Mouse (Mus musculus) mesoderm, embryonic 11.5 days (tissue): ENCODE results near the gene Adora2b.
"Not testable (repeated sequence)": the region's sequence is repeated elsewhere in the genome, so short reads cannot be mapped to it uniquely, and the experiment has no call there.

Experiments used
- DNase-seq: peaks from one replicate; pipeline ENCODE4 v3.0.0-alpha.2; 2012; ENCODE audit warnings: low read depth, low spot score

Adora2b gene

DNA sequence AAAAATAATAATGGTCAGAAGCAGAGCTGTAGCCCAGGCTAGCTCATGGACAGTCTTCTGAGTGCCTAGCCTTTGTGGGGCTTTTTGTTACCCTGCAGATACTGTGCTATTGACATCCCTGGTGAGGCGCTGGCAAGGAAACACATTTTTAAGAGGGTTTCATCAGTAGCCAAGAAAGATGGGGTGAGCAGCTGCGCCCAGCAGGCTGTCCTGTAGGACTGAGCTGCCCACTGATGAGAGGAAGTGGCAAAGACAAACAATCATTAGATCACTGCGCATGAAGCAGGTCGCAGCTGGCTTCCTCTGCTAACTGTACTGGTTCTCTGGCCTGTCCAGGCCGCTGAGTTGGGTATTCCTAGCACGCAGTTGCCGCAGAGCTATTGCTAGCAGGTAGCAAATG, 14.8 kb downstream of the Adora2b start:
- DNase-seq: no peak

DNA sequence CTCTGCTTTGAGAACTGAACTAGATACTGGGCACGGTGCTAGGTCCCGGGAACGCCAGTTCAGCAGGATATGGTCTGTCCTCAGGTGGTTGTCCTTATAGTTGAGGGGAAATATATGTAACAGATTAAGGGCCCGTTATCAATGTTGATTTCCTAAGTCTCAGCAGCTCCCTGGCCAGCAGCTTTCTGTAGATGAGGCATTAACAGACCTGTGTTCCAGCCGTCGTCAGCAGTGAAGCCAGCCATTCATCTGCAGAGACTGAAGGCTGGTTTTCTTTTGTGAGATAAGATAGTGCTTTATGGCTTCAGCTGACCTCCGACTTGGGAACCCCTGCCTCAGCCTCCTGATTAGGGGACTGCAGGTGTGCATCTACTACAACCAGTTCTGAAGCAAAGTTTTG, 15.2 kb downstream of the Adora2b start:
- DNase-seq: no peak

DNA sequence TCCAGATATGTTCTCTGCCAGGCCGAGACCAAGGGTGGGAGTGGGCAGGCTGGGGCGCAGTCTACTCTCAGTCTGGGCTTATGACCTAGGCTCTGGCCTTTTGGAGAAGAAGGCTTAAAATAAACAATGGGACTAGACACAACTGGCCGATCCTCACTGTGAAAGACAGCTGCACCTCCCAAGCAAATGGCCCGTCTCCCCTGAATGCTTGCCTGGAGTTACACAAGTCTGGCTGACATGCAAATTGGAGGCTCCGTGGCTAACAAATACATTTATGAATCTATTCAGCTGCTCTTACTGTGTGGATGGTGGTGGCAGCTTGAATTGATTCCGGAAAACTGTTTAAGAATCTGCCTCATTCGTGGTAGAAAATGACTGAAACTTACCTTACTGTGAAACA, 16.9 kb downstream of the Adora2b start:
- no peak for DNase-seq

DNA sequence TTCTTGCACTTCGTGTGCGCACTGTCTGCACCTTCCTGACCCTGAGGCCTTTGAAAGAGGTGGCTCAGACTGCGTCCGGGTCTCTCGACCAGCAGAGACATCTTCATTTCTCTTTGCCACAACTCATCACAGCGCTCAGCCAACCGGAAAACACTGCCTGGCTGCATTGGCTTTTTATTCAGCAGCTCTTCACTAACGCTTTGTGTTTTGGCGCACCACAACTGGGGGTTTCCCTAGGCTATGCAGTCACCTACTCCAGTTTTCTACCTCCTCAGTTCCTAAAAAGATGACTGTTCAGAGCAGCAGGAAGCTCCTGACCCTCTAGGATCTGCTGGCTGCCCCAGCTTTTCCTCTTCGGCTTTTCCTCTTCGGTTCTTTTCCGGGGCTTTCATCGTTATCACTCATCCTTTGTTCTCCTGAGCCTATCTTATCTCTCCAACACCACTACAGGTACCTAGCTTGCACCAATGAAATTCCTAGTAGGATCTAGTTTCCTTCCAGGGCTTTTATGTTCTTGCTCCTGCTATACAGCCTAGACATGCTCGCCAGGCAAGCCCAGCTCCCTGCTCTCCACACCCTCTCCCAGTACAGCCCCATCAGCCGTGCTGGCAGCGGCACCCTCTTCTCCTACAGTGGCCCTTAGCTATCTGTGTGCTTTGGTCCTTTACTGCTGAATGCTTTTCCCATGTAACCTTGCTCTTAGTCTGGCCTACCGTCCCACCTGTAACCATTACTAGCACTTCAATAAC, 17.9 kb downstream of the Adora2b start:
- DNase-seq: no peak

DNA sequence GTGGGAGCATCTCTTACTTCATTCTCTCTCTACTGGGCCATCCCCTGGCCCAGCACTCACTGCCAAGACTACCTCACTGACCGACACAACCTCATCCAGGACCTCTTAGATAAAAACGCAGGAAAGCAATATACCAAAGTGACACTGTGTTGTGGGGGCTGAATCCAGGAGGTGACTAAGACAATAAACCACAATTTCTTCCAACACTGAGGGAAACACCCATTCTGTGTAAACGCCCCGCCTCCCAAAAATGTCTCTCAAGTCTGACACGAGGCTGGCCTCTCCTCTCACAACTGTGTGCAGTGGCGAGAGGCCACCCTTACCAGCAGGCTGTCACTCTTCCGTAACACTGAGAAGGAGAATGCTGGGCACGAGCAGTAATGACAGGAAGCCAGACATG, 19.6 kb downstream of the Adora2b start:
- DNase-seq: no peak

DNA sequence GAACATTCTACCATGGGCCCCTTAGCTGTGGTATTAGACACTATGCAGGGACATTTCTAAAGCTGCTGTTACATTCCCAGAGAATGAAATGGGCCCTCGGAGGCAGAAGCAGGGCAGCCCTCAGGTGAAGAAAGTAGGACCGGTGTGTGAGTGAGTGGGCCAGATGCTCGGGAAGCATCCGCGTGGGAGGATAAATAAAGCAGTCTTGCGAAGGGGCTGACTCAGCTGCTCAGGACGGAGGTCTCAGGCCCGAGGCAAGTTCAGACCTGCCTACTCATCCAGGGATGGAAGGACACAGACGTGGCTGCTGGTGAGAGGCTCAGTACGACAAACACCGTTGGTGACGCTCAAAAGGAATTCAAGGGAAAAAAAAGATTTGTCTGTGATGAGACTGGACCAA, 20.3 kb downstream of the Adora2b start:
- no peak for DNase-seq

DNA sequence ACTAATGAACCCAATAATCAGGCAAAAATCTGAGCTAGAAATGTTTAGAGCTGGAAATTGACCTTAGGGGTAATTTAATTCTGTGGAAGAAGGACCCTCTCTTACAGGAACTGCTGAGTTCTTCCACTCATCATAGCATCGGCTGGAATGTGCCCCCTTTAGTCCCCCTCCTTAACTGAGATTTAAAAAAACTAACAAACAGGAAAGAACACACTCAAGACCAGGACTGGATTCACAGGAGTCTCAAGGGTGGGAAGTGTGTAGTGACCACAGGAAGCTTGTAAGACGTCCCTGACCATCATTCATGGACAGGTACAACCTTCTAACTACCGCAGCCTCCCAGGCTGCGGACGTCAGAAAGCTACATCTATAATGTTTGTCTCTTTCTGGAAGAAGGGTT, 22.1 kb downstream of the Adora2b start:
- no peak for DNase-seq

DNA sequence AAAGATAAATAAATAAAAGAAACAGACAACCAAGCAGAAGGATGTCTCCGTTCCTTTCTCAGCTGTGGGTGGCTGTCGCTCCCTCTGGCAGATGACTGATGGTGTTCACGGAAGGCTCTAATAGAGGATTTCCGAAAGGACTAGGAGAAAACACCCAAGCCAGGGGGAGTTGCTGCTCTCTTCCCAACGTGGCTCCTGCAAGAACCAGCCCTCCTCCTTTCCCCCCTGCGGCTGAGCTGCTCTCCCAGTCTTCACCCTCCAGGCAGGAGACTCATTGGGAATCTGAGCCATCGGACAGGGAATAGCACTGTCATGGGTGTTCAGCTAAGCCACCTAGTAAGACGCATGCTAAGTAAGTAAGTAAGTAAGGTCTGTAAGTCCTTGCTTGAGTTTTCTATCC, 28.3 kb downstream of the Adora2b start:
- no peak for DNase-seq

DNA sequence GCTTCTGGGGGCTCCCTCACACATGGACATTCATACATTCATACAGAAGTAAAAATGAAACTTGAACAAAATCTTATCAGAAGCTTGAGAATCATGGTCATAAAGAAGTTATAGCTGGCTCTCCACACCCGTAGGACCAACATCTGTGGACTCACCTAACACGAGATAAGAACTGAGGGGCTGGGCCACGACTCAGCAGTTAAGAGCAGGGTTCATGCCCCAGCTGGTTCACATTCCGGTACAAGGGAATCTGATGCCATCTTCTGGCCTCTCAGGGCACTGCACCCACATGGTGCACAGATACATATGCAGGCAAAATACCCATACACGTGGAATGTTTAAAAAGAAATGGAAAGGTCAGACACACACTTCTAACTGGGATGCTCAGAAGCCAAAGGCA, 29.2 kb downstream of the Adora2b start:
- peak; percentile 82 for DNase-seq

DNA sequence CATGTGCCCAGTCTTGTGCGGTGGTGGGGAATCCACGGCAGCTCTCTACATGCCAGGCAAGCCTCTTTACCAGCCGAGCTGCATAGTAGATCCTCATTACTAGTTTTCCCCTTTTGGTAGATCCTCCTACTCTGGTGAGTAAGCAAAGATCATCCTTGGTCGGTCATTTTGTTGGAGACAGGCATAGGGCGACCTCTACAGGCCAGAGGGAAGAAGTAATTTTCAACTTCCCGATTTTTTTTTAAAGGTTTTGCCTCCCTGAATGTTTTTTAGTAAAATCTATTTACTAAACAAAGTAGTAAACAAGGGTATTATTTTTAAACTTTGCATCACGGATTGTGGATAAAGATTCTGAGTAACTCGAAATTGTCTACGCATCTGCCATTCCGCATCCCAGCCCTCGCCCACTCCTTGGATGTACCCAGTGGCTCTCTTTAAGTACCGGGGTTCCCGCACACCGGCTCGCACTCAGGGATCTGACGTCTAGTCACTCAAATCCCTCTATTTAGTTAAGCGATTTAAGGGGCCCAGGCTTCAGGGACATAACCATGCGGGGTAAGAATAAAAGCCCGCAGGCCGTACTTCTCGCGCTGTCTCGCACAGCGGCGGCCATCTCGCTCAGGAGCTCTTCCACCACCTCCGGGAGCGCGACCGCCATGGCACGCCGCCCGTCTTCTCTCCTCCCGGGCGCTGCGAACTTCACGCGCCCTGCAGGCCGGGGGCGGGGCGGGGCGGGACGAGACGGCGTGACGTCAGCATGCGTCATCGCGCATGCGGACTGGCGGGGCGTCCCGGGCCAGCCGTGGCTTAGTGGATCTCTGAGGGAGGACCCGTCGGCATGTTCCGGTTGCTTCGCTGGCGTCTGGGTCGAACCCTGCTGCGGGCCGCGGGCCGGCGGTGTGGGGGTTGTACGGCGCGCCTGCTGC, 32.2 kb downstream of the Adora2b start, which contains the start of the genes Zswim7 and Ttc19:
Zswim7 (minus strand) TSS at position 701 of the 926 bp plus-strand sequence.
Ttc19 (plus strand) TSS at position 799 of the 926 bp plus-strand sequence.
- DNase-seq: peak; percentile 93

DNA sequence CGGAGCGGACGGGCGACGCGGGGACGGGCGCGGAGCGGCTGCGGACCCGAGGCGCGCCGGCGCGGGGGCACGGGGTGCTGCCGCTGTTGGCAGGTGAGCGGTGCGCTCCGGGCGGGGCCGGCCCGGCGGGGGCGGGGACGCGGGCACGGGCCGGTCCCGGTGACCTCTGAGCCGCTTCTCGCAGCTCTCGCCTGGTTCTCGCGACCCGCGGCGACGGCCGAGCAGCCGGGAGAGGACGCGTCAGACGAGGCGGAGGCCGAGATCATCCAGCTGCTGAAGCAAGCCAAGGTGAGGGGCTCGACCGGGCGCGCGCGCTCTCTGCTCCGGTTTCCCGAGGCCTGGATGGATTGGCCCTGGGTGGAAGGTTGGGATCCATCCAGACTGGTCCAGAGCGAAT, 32.8 kb downstream of the Adora2b start:
- peak; percentile 66 for DNase-seq

DNA sequence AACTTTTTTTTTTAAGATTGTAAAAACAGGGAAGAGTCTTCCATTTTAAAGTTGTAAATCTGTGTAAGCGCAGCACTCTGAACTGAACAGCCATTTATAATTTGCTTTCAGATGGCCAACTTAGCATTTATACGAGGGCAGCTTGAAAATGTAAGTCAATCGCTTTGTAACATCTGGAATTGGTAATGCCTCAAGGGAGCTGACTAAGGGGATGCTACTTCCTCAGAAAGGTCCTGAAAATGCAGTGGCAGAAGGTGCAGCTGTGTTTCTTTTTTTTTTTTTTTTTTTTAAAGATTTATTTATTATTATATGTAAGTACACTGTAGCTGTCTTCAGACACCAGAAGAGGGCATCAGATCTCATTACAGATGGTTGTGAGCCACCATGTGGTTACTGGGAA, 35.2 kb downstream of the Adora2b start:
- not testable (repeated sequence) for DNase-seq

DNA sequence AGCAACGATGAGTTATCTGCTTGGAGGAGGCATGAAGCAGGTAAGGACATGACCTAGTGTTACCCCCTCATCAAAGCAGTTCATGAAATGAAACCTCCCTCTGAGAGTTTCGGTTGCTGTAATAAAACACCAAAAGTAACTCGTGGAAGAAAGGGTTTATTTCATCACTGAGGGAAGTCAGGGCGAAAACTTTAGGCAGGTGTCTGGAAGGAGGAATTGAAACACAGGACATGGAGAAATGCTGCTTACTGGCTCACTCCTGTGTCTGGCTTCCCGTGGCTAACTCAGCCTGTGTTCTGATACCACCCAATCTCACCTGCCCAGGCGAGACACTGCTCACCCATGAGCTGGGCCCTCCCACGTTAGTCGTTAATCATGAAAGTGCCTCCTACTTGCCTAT, 36.2 kb downstream of the Adora2b start:
- no peak for DNase-seq

DNA sequence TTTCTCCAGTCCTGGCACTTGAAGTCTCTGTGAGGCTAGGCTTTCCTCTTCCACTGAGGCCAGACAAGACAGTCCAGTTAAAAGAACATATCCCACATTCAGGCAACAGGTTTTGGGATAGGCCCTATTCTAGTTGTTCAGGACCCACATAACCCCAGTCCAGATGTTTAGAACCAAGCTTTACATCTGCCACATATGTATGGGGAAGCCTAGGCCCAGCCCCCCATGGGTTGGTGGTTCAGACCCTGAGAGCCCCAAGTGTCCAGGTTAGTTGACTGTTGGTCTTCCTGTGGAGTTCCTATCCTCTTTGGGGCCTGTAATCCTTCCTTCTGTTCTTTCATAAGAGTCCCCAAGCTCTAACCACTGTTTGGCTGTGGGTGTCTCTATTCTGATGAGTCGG, 38.9 kb downstream of the Adora2b start:
- DNase-seq: no peak

DNA sequence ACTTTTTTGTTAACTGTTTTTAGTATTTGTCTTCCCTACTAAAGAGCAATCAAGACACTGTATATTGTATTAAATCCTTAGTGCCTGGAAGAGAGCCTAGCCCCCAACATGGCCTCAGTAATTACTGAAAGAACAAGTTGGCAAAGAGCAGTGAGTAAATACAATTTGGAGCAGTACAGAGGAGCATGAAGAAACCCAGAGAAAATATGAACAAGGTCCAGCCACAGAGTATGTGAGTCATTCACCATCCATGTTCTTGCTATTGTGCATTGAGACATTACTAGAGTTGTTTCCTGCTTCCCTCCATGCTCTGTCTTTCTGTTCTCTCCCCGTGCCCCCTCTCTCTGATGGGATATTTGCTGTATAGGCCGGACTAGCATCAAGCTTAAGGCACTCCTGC, 45.3 kb downstream of the Adora2b start:
- DNase-seq: no peak

DNA sequence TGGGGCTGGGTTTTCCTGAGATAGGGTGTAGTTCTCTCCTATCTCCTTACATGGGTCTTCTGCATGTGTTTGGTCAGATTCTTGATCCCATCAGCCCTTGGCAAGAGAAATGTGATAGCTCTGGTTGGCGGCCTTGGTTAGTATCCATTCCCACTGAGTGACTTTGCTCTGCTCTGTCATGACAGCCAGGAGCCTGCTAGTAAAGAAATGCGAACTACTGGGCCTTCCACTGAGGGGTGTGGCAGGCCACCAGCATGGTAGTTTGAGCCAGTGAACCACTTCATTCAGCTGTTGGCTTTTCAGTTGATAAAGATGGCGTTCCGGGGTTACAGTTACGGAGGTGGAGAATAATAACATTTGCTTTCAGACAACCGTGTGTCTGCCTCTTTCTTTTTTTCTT, 50.1 kb downstream of the Adora2b start:
- DNase-seq: no peak

DNA sequence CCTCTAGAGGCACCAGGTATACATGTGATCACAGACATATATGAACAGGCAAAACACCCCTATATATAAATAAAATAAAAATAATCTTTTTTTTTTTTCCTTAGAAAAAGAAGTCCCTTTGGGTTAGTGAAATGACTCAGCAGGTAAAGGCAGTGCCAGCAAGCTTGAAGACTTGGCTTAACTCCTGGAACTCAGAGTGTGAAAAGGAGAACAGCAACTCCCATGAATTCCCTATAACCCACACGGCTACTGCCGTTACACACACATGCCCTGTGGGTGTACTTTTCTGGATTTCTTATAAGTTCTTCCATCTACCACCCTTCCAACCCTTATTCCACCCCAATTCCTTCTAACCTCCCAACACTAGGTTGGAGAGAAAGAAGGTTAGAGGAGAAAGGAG, 57.1 kb downstream of the Adora2b start:
- DNase-seq: no peak

DNA sequence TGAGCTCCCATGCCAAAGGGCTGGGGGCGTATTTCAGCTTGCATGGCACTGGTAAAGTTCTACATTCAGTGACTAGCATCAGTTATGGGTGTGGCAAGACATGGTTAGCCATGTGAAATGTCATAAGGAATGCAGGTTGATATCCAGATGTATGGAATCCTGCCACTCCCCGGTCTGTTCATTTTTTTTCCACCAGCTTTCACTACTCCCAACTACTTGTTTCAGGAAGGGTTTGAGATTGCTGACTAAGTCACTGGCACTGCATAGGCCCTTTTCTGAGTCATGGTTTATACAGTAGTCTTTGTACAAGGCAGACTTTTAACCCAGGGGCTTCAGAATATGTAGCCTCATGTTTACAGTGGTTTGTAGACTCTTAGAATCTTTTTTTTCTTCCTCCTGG, 60.5 kb downstream of the Adora2b start:
- DNase-seq: no peak

DNA sequence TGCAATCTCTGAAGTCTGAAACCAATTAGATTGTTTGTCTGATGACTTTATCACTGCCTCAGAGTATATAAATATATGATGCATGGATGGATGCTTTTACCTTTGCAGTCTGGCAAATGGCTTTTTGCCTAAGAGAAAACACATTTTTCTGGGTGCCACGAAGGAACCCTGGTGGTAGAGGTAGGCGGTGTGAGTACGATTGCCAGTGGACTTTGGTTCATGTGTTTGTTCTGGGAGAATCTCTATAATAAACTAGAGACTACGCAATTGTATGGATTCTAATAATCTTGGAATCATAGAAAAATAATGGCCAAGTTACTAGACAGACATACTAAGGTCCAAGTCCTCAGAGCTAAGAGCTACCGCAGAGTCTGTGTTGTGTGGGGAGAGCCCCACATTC, 66.2 kb downstream of the Adora2b start:
- DNase-seq: no peak
